Mouse (Mus musculus) left cerebral cortex, postnatal 4 days (tissue): ENCODE measurements around the gene Amz2. TPM values are rescaled to one million over a fixed set of nuclear protein-coding genes. Genes with fewer than 3 reads are reported as not detected.

Experiments
- DNase-seq: peaks from one replicate; pipeline ENCODE4 v3.0.0-alpha.2; 2022
- intact Hi-C: fragments of 180-260 bp; cut with DNase I; formaldehyde crosslinking; loops from one replicate; pipeline ENCODE4 v1.15.1; 2025
- total RNA-seq, 2 experiments: library from RNA; stranded (reverse); gene quantifications; 2 replicates each; pipeline ENCODE4 v1.2.3; 2021

Amz2 gene
- total RNA-seq, 2 experiments from 2014 or later: 179 to 181 TPM

DNA sequence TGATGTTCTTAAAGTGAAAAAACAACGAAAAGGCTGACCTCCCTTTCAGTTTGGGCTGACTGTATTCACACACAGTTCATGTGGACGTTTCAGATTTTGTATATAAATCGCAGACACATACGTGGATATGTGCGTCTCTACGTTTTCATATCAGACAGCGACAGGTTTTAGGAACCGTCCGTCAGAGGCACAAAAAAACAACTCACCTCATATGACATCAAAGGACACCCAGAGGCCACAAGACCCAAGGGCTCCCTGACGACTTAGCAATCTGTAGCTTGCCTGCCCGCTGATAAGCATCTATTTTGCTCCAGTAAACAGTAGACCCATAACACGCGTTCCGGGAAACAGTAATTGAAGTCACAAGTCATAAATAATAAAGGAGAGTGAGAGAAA is 5.2 kb upstream of the Amz2 start:
- intact Hi-C loops: no loop called here

GRCm38 (mm10) chr11:109421205-109421604 is 4.5 kb upstream of the Amz2 start:
- intact Hi-C loops: no loop called here

More for the DNA sequence above, 5.2 kb upstream of the Amz2 start:
- DNase-seq: no peak

DNA sequence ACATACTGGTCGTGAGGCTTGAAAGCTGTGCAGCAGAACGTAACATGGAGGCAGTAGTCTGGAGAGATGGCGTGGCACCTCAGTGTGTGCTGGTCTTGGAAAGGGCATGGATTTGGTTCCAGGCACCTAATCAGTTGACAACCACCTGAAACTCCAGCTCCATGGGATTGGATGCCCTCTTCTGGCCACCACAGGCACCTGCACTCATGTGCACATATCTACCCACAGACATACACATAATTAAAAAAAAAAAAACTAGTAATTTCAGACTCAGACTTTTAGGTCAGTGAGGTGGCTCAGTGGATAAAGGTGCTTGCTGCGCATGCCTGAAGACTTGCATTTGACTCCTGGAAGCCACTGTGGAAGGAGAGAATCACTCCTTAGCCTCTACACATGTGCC is 3.5 kb upstream of the Amz2 start:
- intact Hi-C loops: no loop called here
- no peak for DNase-seq

More at GRCm38 (mm10) chr11:109421205-109421604, 4.5 kb upstream of the Amz2 start:
- DNase-seq: no peak

GRCm38 (mm10) chr11:109423294-109423693 is 2.5 kb upstream of the Amz2 start:
- no peak for DNase-seq
- intact Hi-C loops: no loop called here

- no peak for DNase-seq
- intact Hi-C loops: loop anchor here (5.0 kb wide), 1 partner anchor 189 kb away; no protein-coding TSS in a partner anchor
Observed at GRCm38 (mm10) chr11:109426272-109426586, 483 bp downstream of the Amz2 start.

DNA sequence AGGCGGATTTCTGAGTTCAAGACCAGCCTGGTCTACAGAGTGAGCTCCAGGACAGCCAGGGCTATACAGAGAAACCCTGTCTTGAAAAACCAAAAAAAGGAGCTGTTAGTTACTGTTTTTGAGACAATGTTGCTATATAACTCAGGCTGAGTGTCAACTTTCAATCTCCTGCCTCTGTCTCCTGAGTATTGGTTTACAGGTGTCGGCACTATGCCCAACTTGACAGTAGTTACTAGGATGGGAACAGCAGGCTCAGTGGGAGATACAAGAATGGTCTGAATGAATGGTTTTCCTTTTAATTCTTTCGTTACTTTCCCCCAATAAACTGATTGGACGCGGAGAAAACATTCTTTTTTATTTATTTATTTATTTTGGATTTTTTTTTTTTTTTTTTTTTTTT is 1.6 kb downstream of the Amz2 start:
- DNase-seq: no peak
- intact Hi-C loops: loop anchor here (5.0 kb wide), 1 partner anchor 190 kb away; no protein-coding TSS in a partner anchor

GRCm38 (mm10) chr11:109434233-109434798 is 8.6 kb downstream of the Amz2 start:
- intact Hi-C loops: no loop called here
- no peak for DNase-seq

DNA sequence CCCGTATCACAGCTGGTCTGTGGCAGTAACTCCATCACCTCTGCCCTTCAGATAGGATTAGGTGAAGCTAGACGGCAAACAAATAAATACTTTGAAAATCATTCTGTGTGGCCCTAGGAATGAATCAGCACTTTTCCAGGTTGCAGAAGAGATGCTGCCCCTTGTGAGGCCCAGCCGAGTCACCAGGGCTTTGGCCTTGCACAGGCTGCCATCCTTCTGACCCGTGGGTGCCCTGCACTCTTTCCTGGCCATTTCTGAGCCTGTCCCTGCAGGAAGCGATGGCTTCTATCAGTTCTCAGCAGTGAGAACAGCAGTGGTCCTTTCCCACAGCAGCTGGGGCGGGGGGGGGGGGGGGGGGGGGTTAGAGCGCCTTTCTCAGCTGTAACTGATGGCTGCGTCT is 11.1 kb downstream of the Amz2 start:
- intact Hi-C loops: no loop called here

GRCm38 (mm10) chr11:109439209-109439608 is 13.5 kb downstream of the Amz2 start:
- intact Hi-C loops: no loop called here
- DNase-seq: no peak

More for the DNA sequence above, 11.1 kb downstream of the Amz2 start:
- no peak for DNase-seq

DNA sequence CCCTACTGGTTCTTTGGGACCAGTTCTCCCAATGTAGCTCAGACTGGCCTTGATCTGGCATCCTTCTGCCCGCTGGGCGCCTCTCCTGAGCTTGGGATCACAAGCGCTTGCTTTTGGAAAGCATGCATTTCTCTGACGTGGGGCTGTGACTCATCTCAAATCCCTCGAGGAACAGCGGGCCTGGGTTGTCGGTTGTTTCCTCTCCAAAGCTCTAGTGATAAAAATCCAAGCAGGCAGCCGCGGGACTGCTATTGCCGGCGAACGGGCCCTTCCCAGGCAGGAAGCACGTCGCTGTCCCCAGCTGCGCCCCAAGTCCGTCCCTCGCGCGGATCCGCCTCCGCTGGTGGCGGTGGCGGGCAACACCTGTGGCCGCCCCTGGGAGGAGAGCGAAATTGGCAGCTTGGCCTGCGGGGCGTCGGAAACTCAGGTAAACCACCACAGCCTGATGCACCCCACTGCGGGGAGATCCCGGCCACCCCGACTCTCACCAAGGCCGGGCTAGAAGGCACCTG is 14.1 kb downstream of the Amz2 start:
- peak; percentile 69 for DNase-seq
- intact Hi-C loops: no loop called here

GRCm38 (mm10) chr11:109440641-109441040 is 14.9 kb downstream of the Amz2 start:
- DNase-seq: no peak
- intact Hi-C loops: no loop called here

DNA sequence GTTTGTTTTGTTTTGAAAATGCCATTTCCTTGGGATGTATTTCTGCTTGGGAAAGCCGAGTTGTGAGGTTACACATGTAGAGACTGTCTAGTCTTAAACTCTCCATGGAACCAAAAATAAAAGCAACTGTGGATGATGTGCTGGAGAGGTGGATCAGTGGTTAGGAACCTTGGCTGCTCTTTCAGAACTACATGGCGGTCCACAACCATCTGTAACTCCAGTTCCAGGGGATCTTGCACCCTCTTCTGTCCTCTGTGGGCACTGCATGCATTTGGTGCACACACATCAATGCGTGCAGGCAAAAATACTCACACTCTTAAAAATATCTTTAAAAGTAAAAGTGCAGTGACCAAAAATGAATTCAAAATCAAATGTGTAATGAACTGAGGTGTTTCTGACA is 15.4 kb downstream of the Amz2 start:
- DNase-seq: peak; percentile 37
- intact Hi-C loops: no loop called here

- intact Hi-C loops: no loop called here
- no peak for DNase-seq
Observed at GRCm38 (mm10) chr11:109442166-109442730, 16.5 kb downstream of the Amz2 start.

DNA sequence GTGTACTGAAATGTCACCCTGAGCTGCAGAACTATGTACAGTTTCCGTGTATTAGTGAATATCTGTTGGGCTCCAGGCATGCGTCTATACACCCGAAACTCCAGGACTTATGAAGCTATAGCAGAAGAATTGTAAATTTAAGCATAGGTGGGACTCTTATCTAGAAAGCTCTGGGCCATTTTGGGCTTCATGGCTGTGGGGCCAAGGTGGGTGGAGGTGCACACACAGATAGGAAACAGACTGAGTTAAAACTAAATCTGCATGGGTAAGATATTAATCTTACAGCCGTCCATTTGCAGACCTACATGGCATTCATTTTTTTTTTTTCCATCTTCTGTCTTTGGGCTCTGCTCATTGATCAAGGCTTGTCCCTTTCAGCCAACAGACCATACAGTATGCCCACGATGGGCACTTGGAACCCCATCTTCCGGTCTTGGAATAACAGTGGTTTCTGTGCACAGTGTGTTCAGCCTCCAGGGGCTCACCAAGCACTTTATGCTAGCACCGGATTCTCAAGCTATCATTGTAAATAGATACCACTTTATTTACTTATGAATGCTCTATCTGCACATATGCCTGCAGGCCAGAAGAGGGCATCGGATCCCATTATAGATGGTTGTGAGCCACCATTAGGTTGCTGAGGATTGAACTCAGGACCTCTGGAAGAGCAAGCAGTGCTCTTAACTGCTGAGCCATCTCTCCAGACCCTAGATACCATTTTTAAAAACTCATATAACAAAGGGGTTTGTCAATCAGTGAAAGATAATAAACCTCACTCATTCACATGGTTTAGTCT is 17.9 kb downstream of the Amz2 start:
- intact Hi-C loops: loop anchor here (2.0 kb wide), 1 partner anchor 417 kb away; no protein-coding TSS in a partner anchor

GRCm38 (mm10) chr11:109444600-109444999 is 18.9 kb downstream of the Amz2 start:
- intact Hi-C loops: loop anchor here (2.0 kb wide), 1 partner anchor 416 kb away; no protein-coding TSS in a partner anchor
- peak; percentile 39 for DNase-seq

More for the DNA sequence above, 17.9 kb downstream of the Amz2 start:
- no peak for DNase-seq

- intact Hi-C loops: loop anchor here (2.0 to 5.0 kb wide), 2 partner anchors 137 to 415 kb away; no protein-coding TSS in a partner anchor
- no peak for DNase-seq
Observed at GRCm38 (mm10) chr11:109445438-109446035, 19.8 kb downstream of the Amz2 start.

DNA sequence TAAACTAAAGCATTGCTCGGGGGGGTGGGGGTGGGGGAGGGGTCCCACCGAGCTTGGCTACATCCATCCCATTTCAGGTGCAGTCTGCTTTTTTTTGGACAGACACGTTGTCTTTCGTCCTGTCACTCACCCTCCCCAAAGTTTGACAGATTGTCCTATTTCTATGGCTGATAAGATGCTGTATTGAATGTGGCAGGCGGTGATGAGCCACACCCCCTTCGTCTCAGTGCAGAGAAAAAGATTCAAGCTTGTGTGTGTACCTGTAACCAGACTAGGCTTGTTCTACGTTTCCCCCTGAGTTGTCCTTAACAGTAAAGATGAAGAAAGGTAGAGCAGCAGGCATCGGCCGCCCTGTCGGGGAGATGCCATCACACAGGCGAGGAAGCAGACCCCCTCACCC is 25.4 kb downstream of the Amz2 start:
- intact Hi-C loops: no loop called here
- DNase-seq: no peak

DNA sequence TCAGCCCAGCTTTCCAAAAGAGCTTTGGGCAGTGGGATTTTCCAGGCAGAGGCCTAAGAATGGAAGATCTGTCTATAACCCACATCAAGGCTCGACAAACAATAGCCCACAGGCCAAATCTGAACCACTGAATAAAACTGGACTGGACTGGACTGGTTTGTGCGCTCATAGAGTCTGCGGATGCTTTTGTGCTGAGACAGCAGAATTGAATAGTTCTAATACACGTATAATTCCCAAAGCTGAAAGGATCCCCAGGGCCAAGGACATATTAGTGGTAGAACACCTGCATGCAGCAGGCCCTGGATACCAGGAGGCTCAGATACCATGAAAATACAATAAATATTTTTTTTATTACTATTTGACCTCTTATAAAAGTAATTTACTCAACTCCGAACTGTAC is 30.5 kb downstream of the Amz2 start:
- intact Hi-C loops: no loop called here
- no peak for DNase-seq

DNA sequence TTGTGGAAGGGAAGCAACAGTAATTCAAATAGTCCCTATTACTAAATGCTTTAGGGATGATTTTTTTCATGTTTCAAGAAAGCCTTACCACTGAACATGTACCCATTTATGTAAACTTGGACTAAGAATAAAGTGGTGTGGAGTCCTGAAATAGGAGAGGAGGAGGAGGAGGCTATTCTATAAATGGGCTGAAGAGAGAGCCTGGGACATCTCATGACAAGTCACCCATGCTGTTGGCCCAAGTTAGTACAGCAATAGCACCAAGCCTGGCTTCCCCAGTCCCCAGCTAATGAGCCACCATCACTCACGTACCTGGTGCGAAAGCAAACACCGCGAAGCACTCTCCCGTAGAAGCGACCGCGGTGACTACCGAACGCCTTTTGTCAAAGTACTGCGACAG is 32.4 kb downstream of the Amz2 start:
- intact Hi-C loops: no loop called here
- DNase-seq: no peak

GRCm38 (mm10) chr11:109460586-109460985 is 34.8 kb downstream of the Amz2 start:
- intact Hi-C loops: no loop called here
- no peak for DNase-seq

GRCm38 (mm10) chr11:109465068-109465467 is 39.3 kb downstream of the Amz2 start:
- intact Hi-C loops: no loop called here
- no peak for DNase-seq
